Mouse (Mus musculus): ENCODE data around the gene Glp2r.

- no peak for TF ChIP-seq CTCF (IDR thresholded peaks at IDR 0.05; ENCODE audit: control insufficient read depth, insufficient read depth, insufficient read length)
- TF ChIP-seq CEBPB (IDR thresholded peaks at IDR 0.05; ENCODE audit: low read depth): no peak
Observed at GRCm38 (mm10) chr11:67638401-67638800, 132.6 kb downstream of the Glp2r start.

Data from C2C12 (cell line).